Mouse (Mus musculus) thymus, adult 2 months (tissue): ENCODE results near the gene Trim2.

Source experiments
- CTCF ChIP-seq: fragments of 200-500 bp; IDR thresholded peaks from 2 replicates; pipeline ENCODE4 v1.5.1; 2012; ENCODE audit warnings: mild to moderate bottlenecking, control low read depth, low read length, moderate library complexity, borderline replicate concordance; ENCODE audit not compliant: control insufficient read depth, poor library complexity, insufficient read depth; ENCODE audit errors: extremely low read depth
- POLR2A ChIP-seq: fragments of 200-500 bp; IDR thresholded peaks from 2 replicates; pipeline ENCODE4 v1.6.1; 2012; ENCODE audit warnings: mild to moderate bottlenecking, low read length, control low read depth, moderate library complexity; ENCODE audit not compliant: control insufficient read depth, poor library complexity, insufficient read depth; ENCODE audit errors: extremely low read depth

DNA sequence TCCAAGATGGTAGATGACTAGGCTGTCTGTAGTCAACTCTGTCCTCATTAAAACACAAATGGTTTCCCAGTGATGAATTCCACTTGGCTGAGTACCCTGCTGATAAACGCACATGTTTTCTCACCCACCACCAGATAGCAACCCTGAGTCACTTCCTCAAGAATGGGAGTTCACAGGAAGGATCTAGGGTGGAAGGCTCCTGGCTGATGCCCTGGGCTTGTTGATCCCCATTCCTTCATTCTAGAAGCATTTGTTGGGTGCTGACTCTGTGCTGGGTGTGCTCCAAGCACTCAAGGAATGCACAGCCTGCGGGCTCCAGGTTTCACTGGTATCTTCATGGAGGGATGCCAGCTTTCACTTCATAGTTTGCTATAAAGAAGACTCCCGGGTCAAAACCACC lies 12.8 kb upstream of the Trim2 start:
- TF ChIP-seq CTCF: no peak
- TF ChIP-seq POLR2A: no peak
